Mouse (Mus musculus) cerebellum, adult 2 months (tissue): ENCODE data around the gene H6pd.

Experiments used
- CTCF ChIP-seq: fragments of 200-500 bp; IDR thresholded peaks from 2 replicates; pipeline ENCODE4 v1.5.1; 2011; ENCODE audit warnings: low read depth, mild to moderate bottlenecking, control low read depth, low read length, moderate library complexity, borderline replicate concordance; ENCODE audit not compliant: insufficient read depth
- POLR2A ChIP-seq: fragments of 200-500 bp; IDR thresholded peaks from 2 replicates; pipeline ENCODE4 v1.6.1; 2011; ENCODE audit warnings: low read length, control low read depth, borderline replicate concordance; ENCODE audit not compliant: insufficient read depth

GRCm38 (mm10) chr4:150040003-150040581 is 31.3 kb upstream of the H6pd start:
- TF ChIP-seq CTCF (no peak), POLR2A (no peak)
